Mouse (Mus musculus): ENCODE data around the gene Cdhr3. TPM values are rescaled to one million over a fixed set of nuclear protein-coding genes. Genes with fewer than 3 reads are reported as not detected.

Cdhr3 gene
- 1 to 10 TPM; 2.0 to 2.6 TPM for total RNA-seq (2021)
- long read RNA-seq, experiment 1: 0 reads
- long read RNA-seq, experiment 2: 0 reads

GRCm38 (mm10) chr12:33092775-33093174 lies at the start of gene Cdhr3:
Cdhr3 (minus strand) TSS chr12:33092875.
- no peak for DNase-seq

- DNase-seq: no peak
These were observed 46.4 kb upstream of the Cdhr3 start for GRCm38 (mm10) chr12:33139083-33139482.

GRCm38 (mm10) chr12:33137857-33138256 lies 45.2 kb upstream of the Cdhr3 start:
- DNase-seq: no peak

- DNase-seq: no peak
These were observed 39.1 kb upstream of the Cdhr3 start for GRCm38 (mm10) chr12:33131796-33132195.

GRCm38 (mm10) chr12:33130401-33130800 lies 37.7 kb upstream of the Cdhr3 start:
- no peak for DNase-seq

GRCm38 (mm10) chr12:33129410-33129809 lies 36.7 kb upstream of the Cdhr3 start:
- DNase-seq: peak; percentile 32

- no peak for DNase-seq
These were observed 36.0 kb upstream of the Cdhr3 start for GRCm38 (mm10) chr12:33128702-33129101.

- DNase-seq: no peak
These were observed 35.4 kb upstream of the Cdhr3 start for GRCm38 (mm10) chr12:33128121-33128520.

GRCm38 (mm10) chr12:33126243-33126642 lies 33.6 kb upstream of the Cdhr3 start:
- DNase-seq: no peak

GRCm38 (mm10) chr12:33125594-33126227 lies 33.0 kb upstream of the Cdhr3 start:
- no peak for DNase-seq

- no peak for DNase-seq
These were observed 26.1 kb upstream of the Cdhr3 start for GRCm38 (mm10) chr12:33118624-33119301.

GRCm38 (mm10) chr12:33110894-33111471 lies 18.3 kb upstream of the Cdhr3 start:
- peak; percentile 32 for DNase-seq

- DNase-seq: peak; percentile 11
These were observed 16.9 kb upstream of the Cdhr3 start for GRCm38 (mm10) chr12:33109531-33109930.

GRCm38 (mm10) chr12:33106438-33107167 lies 13.9 kb upstream of the Cdhr3 start:
- no peak for DNase-seq

GRCm38 (mm10) chr12:33105724-33106123 lies 13.0 kb upstream of the Cdhr3 start:
- DNase-seq: no peak

GRCm38 (mm10) chr12:33102342-33103115 lies 9.9 kb upstream of the Cdhr3 start:
- DNase-seq: no peak

- DNase-seq: no peak
These were observed 9.0 kb upstream of the Cdhr3 start for GRCm38 (mm10) chr12:33101627-33102026.

- no peak for DNase-seq
These were observed 3.3 kb upstream of the Cdhr3 start for GRCm38 (mm10) chr12:33096017-33096416.

GRCm38 (mm10) chr12:33092196-33092595 lies 479 bp downstream of the Cdhr3 start:
- no peak for DNase-seq

GRCm38 (mm10) chr12:33086151-33086550 lies 6.5 kb downstream of the Cdhr3 start:
- DNase-seq: no peak

- peak; percentile 24 for DNase-seq
These were observed 8.0 kb downstream of the Cdhr3 start for GRCm38 (mm10) chr12:33084683-33085082.

- no peak for DNase-seq
These were observed 9.3 kb downstream of the Cdhr3 start for GRCm38 (mm10) chr12:33083362-33083761.
